Mouse (Mus musculus) heart, embryonic 13.5 days (tissue): ENCODE measurements around the gene Gramd2. TPM values are rescaled to one million over a fixed set of nuclear protein-coding genes. Genes with fewer than 3 reads are reported as not detected.

Experiments
- ATAC-seq: fragments of 200-750 bp; cut with Nextera tagmentation; 2 replicates; pipeline ENCODE4 v1.8.0; 2017; ENCODE audit warnings: moderate TSS enrichment; ENCODE audit not compliant: insufficient number of reproducible peaks, low FRiP score, low TSS enrichment; ENCODE audit errors: extremely low read depth
- H3K27ac ChIP-seq: fragments of 300-500 bp; sonication (generic); replicated peaks from 2 replicates; pipeline ENCODE4 v1.5.1; 2015; ENCODE audit warnings: moderate library complexity, mild to moderate bottlenecking, inconsistent platforms
- H3K27me3 ChIP-seq: fragments of 300-500 bp; sonication (generic); replicated peaks from 2 replicates; pipeline ENCODE4 v1.6.1; 2015; ENCODE audit warnings: mild to moderate bottlenecking, inconsistent platforms
- H3K36me3 ChIP-seq: fragments of 300-500 bp; sonication (generic); 2 replicates; pipeline ENCODE4 v1.6.1; 2015; ENCODE audit warnings: mild to moderate bottlenecking, inconsistent platforms
- H3K4me1 ChIP-seq: fragments of 300-500 bp; sonication (generic); 2 replicates; pipeline ENCODE4 v1.6.1; 2015; ENCODE audit warnings: inconsistent platforms
- H3K4me2 ChIP-seq: fragments of 300-500 bp; sonication (generic); 2 replicates; pipeline ENCODE4 v1.6.1; 2015; ENCODE audit warnings: inconsistent platforms, mild to moderate bottlenecking, moderate library complexity
- H3K4me3 ChIP-seq: fragments of 300-500 bp; sonication (generic); 2 replicates; pipeline ENCODE4 v1.5.1; 2015; ENCODE audit warnings: moderate library complexity, mild to moderate bottlenecking, inconsistent platforms
- H3K9ac ChIP-seq: fragments of 300-500 bp; sonication (generic); 2 replicates; pipeline ENCODE4 v1.6.1; 2015; ENCODE audit warnings: inconsistent platforms, mild to moderate bottlenecking, moderate library complexity
- H3K9me3 ChIP-seq: fragments of 300-500 bp; sonication (generic); 2 replicates; pipeline ENCODE4 v1.6.1; 2016; ENCODE audit warnings: inconsistent platforms
- WGBS: fragments of 180-500 bp; shearing (Covaris S2); methylation state at CpG from one replicate; pipeline ENCODE4 v1.1.7; 2015; ENCODE audit warnings: mixed read lengths; 5-methylcytosine and 5-hydroxymethylcytosine counted together
- polyA plus RNA-seq: library from polyadenylated mRNA; unstranded; fragments of >200 nt; fragmentation: Nextera tagmentation; extraction: Ambion mirVana; gene quantifications from 2 replicates; pipeline ENCODE4 v1.2.1, GENCODE M21; 2015

Gramd2 gene
- polyA plus RNA-seq, 1 experiment from 2014 or later = 0.29 TPM

GRCm38 (mm10) chr9:59694571-59695450 is 14.9 kb downstream of the Gramd2 start:
- H3K4me3 ChIP-seq = no peak overlapping the region

GRCm38 (mm10) chr9:59695451-59695813 is 15.5 kb downstream of the Gramd2 start:
- ATAC-seq = no peak
- Histone ChIP-seq H3K27ac (no peak overlapping the region; the same call in 1 of the 2 replicates), H3K4me2 (no peak overlapping the region), H3K27me3 (peaks cover 3% of the 10 kb centered on the region; the same call in 1 of the 2 replicates), H3K9me3 (no peaks in the 10 kb centered on the region), H3K4me1 (peaks cover 28% of the 10 kb centered on the region), H3K4me3 (no peak overlapping the region), H3K36me3 (no peaks in the 10 kb centered on the region), H3K9ac (peak overlapping the region; percentile 3; the same call in 1 of the 2 replicates)
- 32% methylated on average over 3 of the region's 3 CpGs for WGBS

More at GRCm38 (mm10) chr9:59694571-59695450, 14.9 kb downstream of the Gramd2 start:
- ATAC-seq = no peak
- Histone ChIP-seq H3K36me3 (no peaks in the 10 kb centered on the region), H3K9ac (peak overlapping the region; percentile 3), H3K9me3 (no peaks in the 10 kb centered on the region), H3K27me3 (peaks cover 3% of the 10 kb centered on the region; the same call in 1 of the 2 replicates), H3K4me2 (no peak overlapping the region), H3K4me1 (peaks cover 28% of the 10 kb centered on the region), H3K27ac (no peak overlapping the region; the same call in 1 of the 2 replicates)
- WGBS = 49% methylated on average over 16 of the region's 16 CpGs

- Histone ChIP-seq H3K9ac (no peak overlapping the region), H3K9me3 (no peaks in the 10 kb centered on the region), H3K4me2 (no peak overlapping the region), H3K36me3 (no peaks in the 10 kb centered on the region), H3K4me3 (no peak overlapping the region), H3K4me1 (peaks cover 25% of the 10 kb centered on the region), H3K27ac (no peak overlapping the region), H3K27me3 (peaks cover 3% of the 10 kb centered on the region; the same call in 1 of the 2 replicates)
- ATAC-seq = no peak
- WGBS = 88% methylated on average over 3 of the region's 3 CpGs
Measured at GRCm38 (mm10) chr9:59696381-59696780, 16.4 kb downstream of the Gramd2 start.

GRCm38 (mm10) chr9:59701094-59701493 is 21.1 kb downstream of the Gramd2 start:
- no peak overlapping the region for H3K9ac ChIP-seq
- H3K4me2 ChIP-seq = no peak overlapping the region
- 79% methylated on average over 7 of the region's 7 CpGs for WGBS
- H3K4me1 ChIP-seq = 0 out of 2 replicates have a peak, but pooled peaks cover 3% of the 10 kb centered on the region
- H3K4me3 ChIP-seq = no peak overlapping the region
- no peaks in the 10 kb centered on the region for H3K36me3 ChIP-seq
- H3K27me3 ChIP-seq = peaks cover 2% of the 10 kb centered on the region; the same call in 1 of the 2 replicates
- no peaks in the 10 kb centered on the region for H3K9me3 ChIP-seq
- H3K27ac ChIP-seq = no peak overlapping the region
- no peak for ATAC-seq

GRCm38 (mm10) chr9:59703099-59703498 is 23.2 kb downstream of the Gramd2 start:
- Histone ChIP-seq H3K9ac (no peak overlapping the region), H3K9me3 (no peaks in the 10 kb centered on the region), H3K4me3 (no peak overlapping the region), H3K4me2 (no peak overlapping the region), H3K27me3 (no peaks in the 10 kb centered on the region), H3K27ac (no peak overlapping the region), H3K36me3 (no peaks in the 10 kb centered on the region), H3K4me1 (0 out of 2 replicates have a peak, but pooled peaks cover 3% of the 10 kb centered on the region)
- no peak for ATAC-seq
- WGBS = 71% methylated on average over 6 of the region's 6 CpGs

GRCm38 (mm10) chr9:59706850-59707825 is 27.2 kb downstream of the Gramd2 start:
- no peaks in the 10 kb centered on the region for H3K9me3 ChIP-seq
- H3K27me3 ChIP-seq = no peaks in the 10 kb centered on the region
- no peak overlapping the region for H3K9ac ChIP-seq
- 46% methylated on average over 10 of the region's 10 CpGs for WGBS
- H3K27ac ChIP-seq = no peak overlapping the region
- ATAC-seq = no peak
- H3K36me3 ChIP-seq = no peaks in the 10 kb centered on the region
- H3K4me1 ChIP-seq = no peaks in the 10 kb centered on the region
- no peak overlapping the region for H3K4me2 ChIP-seq
- H3K4me3 ChIP-seq = no peak overlapping the region

GRCm38 (mm10) chr9:59709225-59709624 is 29.3 kb downstream of the Gramd2 start:
- 70% methylated on average over 3 of the region's 3 CpGs for WGBS
- Histone ChIP-seq H3K9ac (no peak overlapping the region), H3K36me3 (no peaks in the 10 kb centered on the region), H3K27ac (no peak overlapping the region), H3K4me1 (0 out of 2 replicates have a peak, but pooled peaks cover 5% of the 10 kb centered on the region), H3K27me3 (no peaks in the 10 kb centered on the region), H3K4me3 (no peak overlapping the region), H3K9me3 (no peaks in the 10 kb centered on the region), H3K4me2 (no peak overlapping the region)
- ATAC-seq = no peak

GRCm38 (mm10) chr9:59716275-59716898 is 36.4 kb downstream of the Gramd2 start:
- Histone ChIP-seq H3K4me2 (no peak overlapping the region), H3K27ac (no peak overlapping the region), H3K4me1 (0 out of 2 replicates have a peak, but pooled peaks cover 5% of the 10 kb centered on the region), H3K36me3 (no peaks in the 10 kb centered on the region), H3K4me3 (no peak overlapping the region), H3K9ac (no peak overlapping the region), H3K27me3 (no peaks in the 10 kb centered on the region), H3K9me3 (no peaks in the 10 kb centered on the region)
- WGBS = 66% methylated on average over 7 of the region's 7 CpGs
- ATAC-seq = no peak

- no peak overlapping the region for H3K9ac ChIP-seq
- 82% methylated on average over 4 of the region's 4 CpGs for WGBS
- peaks cover 6% of the 10 kb centered on the region for H3K4me1 ChIP-seq
- no peaks in the 10 kb centered on the region for H3K36me3 ChIP-seq
- no peaks in the 10 kb centered on the region for H3K27me3 ChIP-seq
- no peaks in the 10 kb centered on the region for H3K9me3 ChIP-seq
- no peak overlapping the region for H3K4me2 ChIP-seq
- no peak overlapping the region for H3K27ac ChIP-seq
- H3K4me3 ChIP-seq = no peak overlapping the region
- ATAC-seq = no peak
Measured at GRCm38 (mm10) chr9:59718237-59718636, 38.3 kb downstream of the Gramd2 start.

GRCm38 (mm10) chr9:59721144-59721543 is 41.2 kb downstream of the Gramd2 start:
- no peak overlapping the region for H3K9ac ChIP-seq
- peaks cover 18% of the 10 kb centered on the region for H3K4me1 ChIP-seq
- H3K4me3 ChIP-seq = no peak overlapping the region
- no peak for ATAC-seq
- WGBS = 76% methylated on average over 5 of the region's 5 CpGs
- H3K36me3 ChIP-seq = no peaks in the 10 kb centered on the region
- no peaks in the 10 kb centered on the region for H3K27me3 ChIP-seq
- no peak overlapping the region for H3K27ac ChIP-seq
- H3K9me3 ChIP-seq = no peaks in the 10 kb centered on the region
- H3K4me2 ChIP-seq = no peak overlapping the region
